Comparison of ENCODE assay signal across 21 mouse cellular contexts in genomic region chr7:130253264-130253663, GRCm38 (mm10).
"Had no signal": no experiment of that assay in that cellular context is flagged by ENCODE, and none has a peak within 500 bp of the region (broad histone marks: within the 10 kb centered on the region; RNA-seq: fewer than 3 reads in every experiment).

No protein-coding gene starts in this region.

- H3K4me2 ChIP-seq: kidney, embryonic 15.5 days; lung, embryonic 14.5 days; midbrain, embryonic 13.5 days; neural tube, embryonic 13.5 days had no signal

- H3K9me3 ChIP-seq: kidney, embryonic 15.5 days; midbrain, embryonic 10.5 days; midbrain, embryonic 13.5 days; neural tube, embryonic 13.5 days had no signal

- H3K9ac ChIP-seq: kidney, embryonic 15.5 days; liver, embryonic 14.5 days; liver, postnatal 0 days; lung, embryonic 14.5 days; midbrain, embryonic 13.5 days; neural tube, embryonic 13.5 days had no signal

- H3K27me3 ChIP-seq: kidney, embryonic 15.5 days; megakaryocyte, embryonic 14.5 days; neural tube, embryonic 13.5 days had no signal

- H3K36me3 ChIP-seq: midbrain, embryonic 13.5 days; neural tube, embryonic 13.5 days had no signal

- ATAC-seq: liver, postnatal 0 days; lung, postnatal 0 days; midbrain, embryonic 13.5 days; midbrain, embryonic 16.5 days had no signal

- H3K4me1 ChIP-seq: megakaryocyte, embryonic 14.5 days had no signal

- H3K27ac ChIP-seq: kidney, embryonic 15.5 days; left cerebral cortex, adult 2 months; liver, embryonic 14.5 days; midbrain, embryonic 13.5 days; neural tube, embryonic 13.5 days had no signal

- H3K4me3 ChIP-seq: kidney, embryonic 15.5 days; left cerebral cortex, adult 2 months; megakaryocyte, embryonic 14.5 days; midbrain, embryonic 13.5 days; myocyte; neural tube, embryonic 13.5 days had no signal

- DNase-seq: kidney, adult 8-10 months; kidney, postnatal 10 days; kidney, postnatal 36 days; layer of hippocampus, postnatal 36 days; left cerebral cortex, postnatal 4 days; liver, postnatal 0 days; lung, embryonic 14.5 days; right cerebral cortex, adult 18-20 months; right cerebral cortex, postnatal 14 days; thymus, adult 18-20 months; thymus, postnatal 36 days had no signal
